Mouse (Mus musculus) intestine, embryonic 15.5 days (tissue): ENCODE measurements around the gene Ddx54. TPM values are rescaled to one million over a fixed set of nuclear protein-coding genes. Genes with fewer than 3 reads are reported as not detected.

Experiments used
- polyA plus RNA-seq: library from polyadenylated mRNA; unstranded; fragments of >200 nt; fragmentation: Nextera tagmentation; extraction: Ambion mirVana; gene quantifications from 2 replicates; pipeline ENCODE4 v1.2.1, GENCODE M21; 2015

Ddx54 gene
- polyA plus RNA-seq, 1 experiment from 2014 or later, result 47.5 TPM

Other genes with a start within 250 kb of the Ddx54 start
- gene Lhx5, start 181.0 kb upstream of the Ddx54 start, polyA plus RNA-seq, result 0.08 TPM in 1 of 2 replicates, not detected in the other
- 14.0 and 18.0 TPM in 2 replicates for gene Sdsl, start 139.9 kb upstream of the Ddx54 start, polyA plus RNA-seq
- gene Sds, start 136.2 kb upstream of the Ddx54 start, polyA plus RNA-seq, result not detected in 2 replicates
- 49.8 and 50.2 TPM in 2 replicates for gene Plbd2, start 109.1 kb upstream of the Ddx54 start, polyA plus RNA-seq
- gene Slc8b1, start 101.6 kb upstream of the Ddx54 start, polyA plus RNA-seq, result 6.2 and 6.6 TPM in 2 replicates
- 25.3 and 26.8 TPM in 2 replicates for gene Tpcn1, start 24.1 kb upstream of the Ddx54 start, polyA plus RNA-seq
- 0.28 and 0.40 TPM in 2 replicates for gene Iqcd, start 23.7 kb upstream of the Ddx54 start, polyA plus RNA-seq
- 10.6 and 11.4 TPM in 2 replicates for gene Rita1, start 150 bp upstream of the Ddx54 start, polyA plus RNA-seq
- gene Cfap73, start 21.5 kb downstream of the Ddx54 start, polyA plus RNA-seq, result not detected in 2 replicates
- 0.49 and 1.0 TPM in 2 replicates for gene Rasal1, start 36.1 kb downstream of the Ddx54 start, polyA plus RNA-seq
- 4.1 and 4.3 TPM in 2 replicates for gene Dtx1, start 99.2 kb downstream of the Ddx54 start, polyA plus RNA-seq
- gene Oas2, start 137.1 kb downstream of the Ddx54 start, polyA plus RNA-seq, result 0.54 and 0.60 TPM in 2 replicates
- gene Oas3, start 164.9 kb downstream of the Ddx54 start, polyA plus RNA-seq, result 0.20 TPM in 2 replicates
- not detected in 2 replicates for gene Oas1e, start 182.8 kb downstream of the Ddx54 start, polyA plus RNA-seq
- gene Oas1c, start 199.8 kb downstream of the Ddx54 start, polyA plus RNA-seq, result 0.67 and 0.71 TPM in 2 replicates
- gene Oas1f, start 234.6 kb downstream of the Ddx54 start, polyA plus RNA-seq, result not detected in 2 replicates
- not detected in 2 replicates for gene Oas1h, start 248.7 kb downstream of the Ddx54 start, polyA plus RNA-seq